Mouse (Mus musculus) CH12.LX (cell line): ENCODE measurements around the gene Atp6v1fnb. TPM values are rescaled to one million over a fixed set of nuclear protein-coding genes. Genes with fewer than 3 reads are reported as not detected.
A peak's percentile ranks its signal among the peaks of the same experiment; 100 is the strongest.

Experiments used
- DNase-seq: peaks from one replicate; pipeline ENCODE4 v3.0.0-alpha.2; 2013; ENCODE audit errors: extremely low read depth
- H3K27ac ChIP-seq: 2 replicates; pipeline ENCODE4 v1.5.1; 2012; ENCODE audit warnings: low read depth, mild to moderate bottlenecking, control low read depth, moderate library complexity; ENCODE audit not compliant: insufficient read depth
- H3K27me3 ChIP-seq: replicated peaks from 2 replicates; pipeline ENCODE3; 2012; ENCODE audit warnings: inconsistent platforms
- H3K36me3 ChIP-seq, 2 experiments: replicated peaks in 1 of 2; 2 replicates each; pipeline versions ENCODE3 to v1.6.1; 2012; ENCODE audit warnings: inconsistent platforms in 1 of 2, low read length in 1 of 2, mild to moderate bottlenecking in 1 of 2, mixed read lengths in 1 of 2, moderate library complexity in 1 of 2; ENCODE audit not compliant: control insufficient read depth in 1 of 2, insufficient read depth in 1 of 2
- H3K4me1 ChIP-seq, 2 experiments: 2 replicates each; pipeline ENCODE4 v1.6.1; 2012; ENCODE audit warnings: inconsistent platforms in 1 of 2, moderate library complexity in 1 of 2; ENCODE audit not compliant: insufficient read depth in 2 of 2, control insufficient read depth in 1 of 2
- H3K4me2 ChIP-seq: 2 replicates; pipeline ENCODE4 v1.6.1; 2012; ENCODE audit warnings: low read depth, mild to moderate bottlenecking, control low read depth; ENCODE audit not compliant: poor library complexity, insufficient read depth, severe bottlenecking
- H3K4me3 ChIP-seq, 3 experiments: fragments of 150-350 bp in 1 of 3; sonication (generic) in 1 of 3; replicated peaks in 1 of 3; 2 replicates each; pipeline versions ENCODE3 to v1.5.1; 2011 to 2012; ENCODE audit warnings: low read depth in 2 of 3, low read length in 2 of 3, mild to moderate bottlenecking in 2 of 3, moderate library complexity in 2 of 3, control low read depth in 1 of 3, improper control_type of control experiment in 1 of 3, inconsistent platforms in 1 of 3, mixed read lengths in 1 of 3; ENCODE audit not compliant: poor library complexity in 1 of 3
- H3K79me2 ChIP-seq: replicated peaks from 2 replicates; pipeline ENCODE4 v1.6.1; 2012; ENCODE audit warnings: mild to moderate bottlenecking, moderate library complexity; ENCODE audit not compliant: control insufficient read depth, poor library complexity, insufficient read depth, severe bottlenecking; ENCODE audit errors: extremely low read depth
- H3K9ac ChIP-seq: 2 replicates; pipeline ENCODE4 v1.6.1; 2012; ENCODE audit warnings: low read depth, mild to moderate bottlenecking, control low read depth, moderate library complexity; ENCODE audit not compliant: insufficient read depth
- H3K9me3 ChIP-seq: replicated peaks from 2 replicates; pipeline ENCODE3; 2012; ENCODE audit warnings: low read length, inconsistent platforms, mixed read lengths
- CHD1 ChIP-seq: IDR thresholded peaks from 2 replicates; pipeline ENCODE4 v1.6.1; 2012; ENCODE audit warnings: low read depth, low read length, improper control_type of control experiment, inconsistent platforms
- CTCF ChIP-seq, 2 experiments: IDR thresholded peaks in 1 of 2; conservative IDR thresholded peaks in 1 of 2; 2 replicates each; pipeline ENCODE4 v1.5.1; 2011 to 2012; ENCODE audit warnings: low read depth in 2 of 2, low read length in 2 of 2, improper control_type of control experiment in 1 of 2, inconsistent platforms in 1 of 2, mild to moderate bottlenecking in 1 of 2, moderate library complexity in 1 of 2
- ELF1 ChIP-seq: IDR thresholded peaks from 2 replicates; pipeline ENCODE4 v1.6.1; 2014; ENCODE audit warnings: low read depth, mild to moderate bottlenecking, inconsistent platforms, low read length, improper control_type of control experiment
- GABPA ChIP-seq: IDR thresholded peaks from 2 replicates; pipeline ENCODE4 v1.6.1; 2012; ENCODE audit warnings: low read depth, low read length, improper control_type of control experiment, inconsistent platforms; ENCODE audit not compliant: insufficient replicate concordance
- IRF4 ChIP-seq: IDR thresholded peaks from 2 replicates; pipeline ENCODE4 v1.6.1; 2014; ENCODE audit warnings: low read depth, mild to moderate bottlenecking, inconsistent platforms, low read length, improper control_type of control experiment
- JUN ChIP-seq: IDR thresholded peaks from 2 replicates; pipeline ENCODE4 v1.6.1; 2011; ENCODE audit warnings: low read depth, mild to moderate bottlenecking, low read length, improper control_type of control experiment, moderate library complexity; ENCODE audit not compliant: insufficient read depth
- POLR2AphosphoS2 ChIP-seq: IDR thresholded peaks from 2 replicates; pipeline ENCODE4 v1.6.1; 2011; ENCODE audit warnings: low read depth, low read length, improper control_type of control experiment
- RAD21 ChIP-seq: IDR thresholded peaks from 2 replicates; pipeline ENCODE4 v1.6.1; 2011; ENCODE audit warnings: low read depth, mild to moderate bottlenecking, low read length, improper control_type of control experiment, moderate library complexity
- RCOR1 ChIP-seq: conservative IDR thresholded peaks from 2 replicates; pipeline ENCODE4 v1.6.1; 2012; ENCODE audit warnings: low read depth, mild to moderate bottlenecking, inconsistent platforms, low read length, improper control_type of control experiment
- SMC3 ChIP-seq: IDR thresholded peaks from 2 replicates; pipeline ENCODE4 v1.6.1; 2011; ENCODE audit warnings: low read depth, low read length, improper control_type of control experiment
- TBP ChIP-seq: conservative IDR thresholded peaks from 2 replicates; pipeline ENCODE4 v1.6.1; 2011; ENCODE audit warnings: low read depth, low read length, improper control_type of control experiment
- USF2 ChIP-seq: conservative IDR thresholded peaks from 2 replicates; pipeline ENCODE4 v1.6.1; 2011; ENCODE audit warnings: low read depth, low read length, improper control_type of control experiment
- ZC3H11A ChIP-seq: IDR thresholded peaks from 2 replicates; pipeline ENCODE4 v1.6.1; 2012; ENCODE audit warnings: low read depth, mild to moderate bottlenecking, inconsistent platforms, low read length, improper control_type of control experiment
- ZMIZ1 ChIP-seq: IDR thresholded peaks from 2 replicates; pipeline ENCODE4 v1.6.1; 2012; ENCODE audit warnings: low read depth, mild to moderate bottlenecking, inconsistent platforms, low read length, improper control_type of control experiment
- ZNF384 ChIP-seq: IDR thresholded peaks from 2 replicates; pipeline ENCODE4 v1.6.1; 2012; ENCODE audit warnings: low read depth, low read length, improper control_type of control experiment, inconsistent platforms
- dilution Hi-C: fragments of 300-500 bp; cut with MboI; formaldehyde crosslinking; loops from 2 replicates; pipeline ENCODE4 v1.14.3; 2020; ENCODE audit warnings: low sequenced_read_pairs; ENCODE audit not compliant: extremely low pct_unique_long_range_greater_than_20kb, extremely low pct_ligation_motif_present
- in situ Hi-C: fragments of 300-500 bp; cut with MboI; formaldehyde crosslinking; loops from 3 replicates; pipeline ENCODE4 v1.14.3; 2019; ENCODE audit warnings: low sequenced_read_pairs, low pct_ligation_motif_present, low pct_unique_long_range_greater_than_20kb, mixed read lengths
- polyA plus RNA-seq: library from polyadenylated mRNA; unstranded; fragments of >175 nt; gene quantifications from 2 replicates; pipeline ENCODE4 v1.2.1, GENCODE M21; 2012; ENCODE audit warnings: low read depth; ENCODE audit not compliant: insufficient read length
- total RNA-seq, 2 experiments: library from RNA; depleted of rRNA; stranded (reverse); fragments of 300-350 nt in 1 of 2; fragments of >200 nt in 1 of 2; gene quantifications; 2 replicates each; pipeline ENCODE4 v1.2.3; 2012 to 2014

Atp6v1fnb gene
- total and polyA plus RNA-seq, 3 experiments: not detected

GRCm38 (mm10) chr6:29501599-29501998 is 30.4 kb downstream of the Atp6v1fnb start:
- no peaks in the 10 kb centered on the region for H3K4me1 ChIP-seq
- in situ Hi-C loops (no loop called here), dilution Hi-C loops (no loop called here)
- peak; percentile 27 for DNase-seq
- H3K4me3 ChIP-seq: no peak overlapping the region
- TF ChIP-seq ZMIZ1: no peak
- no peak for TF ChIP-seq TBP
- peak; percentile 12 to 75; a peak in 2 of 4 replicates for TF ChIP-seq CTCF (conservative IDR thresholded peaks at IDR 0.05 in 1 of 2, IDR thresholded peaks at IDR 0.05 in 1 of 2; ENCODE audit: low read depth in 2 of 2, low read length in 2 of 2)
- TF ChIP-seq JUN: no peak
- no peak for TF ChIP-seq RCOR1
- no peak for TF ChIP-seq GABPA
- TF ChIP-seq ZNF384: no peak
- no peak for TF ChIP-seq ELF1
- TF ChIP-seq ZC3H11A: no peak
- no peak for TF ChIP-seq USF2
- peak; percentile 68 for TF ChIP-seq RAD21
- peak; percentile 69 for TF ChIP-seq SMC3
- TF ChIP-seq CHD1: no peak
- no peak for TF ChIP-seq POLR2AphosphoS2
- TF ChIP-seq, all 38 proteins: peak for 3
- H3K9ac ChIP-seq: no peak overlapping the region
- peaks cover 6% of the 10 kb centered on the region for H3K9me3 ChIP-seq
- no peaks in the 10 kb centered on the region for H3K79me2 ChIP-seq
- peaks cover 37% of the 10 kb centered on the region for H3K27me3 ChIP-seq
- H3K4me2 ChIP-seq: no peak overlapping the region
- no peaks in the 10 kb centered on the region for H3K36me3 ChIP-seq
- no peak overlapping the region for H3K27ac ChIP-seq

- Histone ChIP-seq H3K79me2 (no peaks in the 10 kb centered on the region), H3K9me3 (no peaks in the 10 kb centered on the region), H3K4me3 (no peak overlapping the region), H3K36me3 (no peaks in the 10 kb centered on the region), H3K9ac (no peak overlapping the region), H3K27ac (no peak overlapping the region), H3K4me1 (no peaks in the 10 kb centered on the region), H3K27me3 (peaks cover 24% of the 10 kb centered on the region), H3K4me2 (no peak overlapping the region)
- DNase-seq: no peak
- peak in 1 of 2 experiments; percentile 52; a peak in 2 of 4 replicates for TF ChIP-seq CTCF (conservative IDR thresholded peaks at IDR 0.05 in 1 of 2, IDR thresholded peaks at IDR 0.05 in 1 of 2; ENCODE audit: low read depth in 2 of 2, low read length in 2 of 2)
- no peak for TF ChIP-seq IRF4
- peak; percentile 41; the same call in 1 of the 2 replicates for TF ChIP-seq SMC3
- dilution Hi-C loops: no loop called here
- in situ Hi-C loops: no loop called here
Observed at GRCm38 (mm10) chr6:29505493-29505892, 34.3 kb downstream of the Atp6v1fnb start.
